Mouse (Mus musculus) thymus, adult 2 months (tissue): ENCODE data around the gene Ccdc115. TPM values are rescaled to one million over a fixed set of nuclear protein-coding genes. Genes with fewer than 3 reads are reported as not detected.

Experiments
- DNase-seq: peaks from one replicate; pipeline ENCODE4 v3.0.0; 2021
- H3K27ac ChIP-seq: fragments of 200-500 bp; 2 replicates; pipeline ENCODE4 v1.5.1; 2012; ENCODE audit warnings: low read length, control low read depth; ENCODE audit not compliant: control insufficient read depth, insufficient read depth
- H3K27me3 ChIP-seq: fragments of 200-500 bp; 2 replicates; pipeline ENCODE4 v1.6.1; 2012; ENCODE audit warnings: mild to moderate bottlenecking, low read length, moderate library complexity, mixed read lengths; ENCODE audit not compliant: control insufficient read depth, insufficient read depth
- H3K36me3 ChIP-seq: fragments of 200-500 bp; 2 replicates; pipeline ENCODE4 v1.6.1; 2012; ENCODE audit warnings: mild to moderate bottlenecking, low read length, moderate library complexity; ENCODE audit not compliant: control insufficient read depth, insufficient read depth
- H3K4me1 ChIP-seq: fragments of 200-500 bp; replicated peaks from 2 replicates; pipeline ENCODE4 v1.6.1; 2012; ENCODE audit warnings: low read length; ENCODE audit not compliant: control insufficient read depth, insufficient read depth
- H3K4me3 ChIP-seq: fragments of 200-500 bp; 2 replicates; pipeline ENCODE4 v1.5.1; 2012; ENCODE audit warnings: mild to moderate bottlenecking, low read length, control low read depth, moderate library complexity; ENCODE audit not compliant: control insufficient read depth, insufficient read depth
- CTCF ChIP-seq: fragments of 200-500 bp; IDR thresholded peaks from 2 replicates; pipeline ENCODE4 v1.5.1; 2012; ENCODE audit warnings: mild to moderate bottlenecking, control low read depth, low read length, moderate library complexity, borderline replicate concordance; ENCODE audit not compliant: control insufficient read depth, poor library complexity, insufficient read depth; ENCODE audit errors: extremely low read depth
- POLR2A ChIP-seq: fragments of 200-500 bp; IDR thresholded peaks from 2 replicates; pipeline ENCODE4 v1.6.1; 2012; ENCODE audit warnings: mild to moderate bottlenecking, low read length, control low read depth, moderate library complexity; ENCODE audit not compliant: control insufficient read depth, poor library complexity, insufficient read depth; ENCODE audit errors: extremely low read depth
- WGBS: fragments of 180-500 bp; shearing (Covaris S2); methylation state at CpG from one replicate; pipeline ENCODE4 v1.1.7; 2018; 5-methylcytosine and 5-hydroxymethylcytosine counted together
- polyA plus RNA-seq: library from polyadenylated mRNA; depleted of rRNA; stranded (reverse); fragments of >200 nt; gene quantifications from 2 replicates; pipeline ENCODE4 v1.2.3, GENCODE M21; 2012; rRNA removed

Ccdc115 gene
- polyA plus RNA-seq, 1 experiment, result 29.6 TPM

GRCm38 (mm10) chr1:34399182-34399953 lies 40.1 kb downstream of the Ccdc115 start:
- WGBS, result 83% methylated on average over 11 of the region's 11 CpGs
- Histone ChIP-seq H3K4me3 (no peak overlapping the region), H3K36me3 (no peaks in the 10 kb centered on the region), H3K4me1 (no peaks in the 10 kb centered on the region), H3K27me3 (no peaks in the 10 kb centered on the region), H3K27ac (no peak overlapping the region)
- DNase-seq, result no peak
- TF ChIP-seq POLR2A, result no peak
- TF ChIP-seq CTCF, result no peak

- H3K36me3 ChIP-seq, result no peaks in the 10 kb centered on the region
- no peaks in the 10 kb centered on the region for H3K27me3 ChIP-seq
- 98% methylated on average over 4 of the region's 4 CpGs for WGBS
- no peaks in the 10 kb centered on the region for H3K4me1 ChIP-seq
- no peak overlapping the region for H3K4me3 ChIP-seq
- no peak overlapping the region for H3K27ac ChIP-seq
- TF ChIP-seq CTCF, result no peak
- TF ChIP-seq POLR2A, result no peak
- DNase-seq, result no peak
Observed at GRCm38 (mm10) chr1:34396321-34396720, 43.2 kb downstream of the Ccdc115 start.

- Histone ChIP-seq H3K36me3 (no peaks in the 10 kb centered on the region), H3K4me3 (no peak overlapping the region), H3K4me1 (no peaks in the 10 kb centered on the region; the same call in 1 of the 2 replicates), H3K27me3 (no peaks in the 10 kb centered on the region), H3K27ac (no peak overlapping the region)
- no peak for TF ChIP-seq CTCF
- no peak for TF ChIP-seq POLR2A
- 54% methylated on average over 6 of the region's 6 CpGs for WGBS
- no peak for DNase-seq
Observed at GRCm38 (mm10) chr1:34389234-34389891, 50.1 kb downstream of the Ccdc115 start.

- 87% methylated on average over 11 of the region's 11 CpGs for WGBS
- Histone ChIP-seq H3K27me3 (no peaks in the 10 kb centered on the region), H3K4me3 (no peak overlapping the region), H3K27ac (no peak overlapping the region), H3K36me3 (no peaks in the 10 kb centered on the region), H3K4me1 (no peaks in the 10 kb centered on the region; the same call in 1 of the 2 replicates)
- no peak for DNase-seq
- TF ChIP-seq CTCF, result no peak
- TF ChIP-seq POLR2A, result no peak
Observed at GRCm38 (mm10) chr1:34388849-34389233, 50.6 kb downstream of the Ccdc115 start.

- no peak overlapping the region for H3K27ac ChIP-seq
- H3K4me1 ChIP-seq, result no peaks in the 10 kb centered on the region; the same call in 1 of the 2 replicates
- H3K27me3 ChIP-seq, result no peaks in the 10 kb centered on the region
- no peaks in the 10 kb centered on the region for H3K36me3 ChIP-seq
- TF ChIP-seq POLR2A (no peak), CTCF (no peak)
- 90% methylated on average over 12 of the region's 12 CpGs for WGBS
- no peak for DNase-seq
- H3K4me3 ChIP-seq, result no peak overlapping the region
Observed at GRCm38 (mm10) chr1:34387346-34388327, 51.8 kb downstream of the Ccdc115 start.

Other genes starting within 250 kb of the Ccdc115 start
- 74.7 and 76.7 TPM in 2 replicates for gene Imp4, start 179 bp upstream of the Ccdc115 start, polyA plus RNA-seq
- gene Ptpn18, start 20.1 kb upstream of the Ccdc115 start, polyA plus RNA-seq, result 705 and 801 TPM in 2 replicates
- gene Prss39, start 58.7 kb upstream of the Ccdc115 start, polyA plus RNA-seq, result 0.10 and 0.35 TPM in 2 replicates
- 0.20 TPM in 1 of 2 replicates, not detected in the other for gene Cfc1, start 96.0 kb upstream of the Ccdc115 start, polyA plus RNA-seq
- not detected in 2 replicates for gene Prss40, start 121.3 kb upstream of the Ccdc115 start, polyA plus RNA-seq
- not detected in 2 replicates for gene Amer3, start 140.0 kb upstream of the Ccdc115 start, polyA plus RNA-seq